In the genomic region with DNA sequence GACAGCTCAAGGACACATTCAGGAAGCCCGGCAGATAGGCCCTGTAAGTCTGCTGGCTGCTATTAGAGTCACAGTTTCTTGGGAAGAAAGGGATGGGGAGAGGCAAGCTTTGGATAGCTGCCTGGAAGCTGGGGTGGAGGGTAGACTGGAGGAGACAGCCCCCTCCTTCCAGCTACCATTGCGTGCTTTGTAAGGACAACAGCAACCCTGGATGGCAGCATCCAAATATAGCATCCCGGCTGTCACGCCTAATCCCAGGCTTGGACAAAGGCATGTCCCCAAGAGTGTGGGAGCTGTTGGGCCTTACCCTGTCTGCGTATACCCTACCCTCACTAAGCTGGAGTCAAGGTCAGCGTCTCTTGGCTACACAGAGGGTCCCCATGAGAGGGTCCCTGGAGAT, we compare ENCODE assay signal across 9 mouse cellular contexts. TPM values are rescaled to one million over a fixed set of nuclear protein-coding genes. Genes with fewer than 3 reads are reported as not detected.
DNase-seq lines count a peak whose midpoint lies in the region; ATAC-seq and TF ChIP-seq lines count a peak whose summit lies in the region.
"Had no signal": no experiment of that assay in that cellular context is flagged by ENCODE, and none has a peak within 500 bp of the region (broad histone marks: within the 10 kb centered on the region; RNA-seq: fewer than 3 reads in every experiment).

No protein-coding gene starts in this region.

- no peaks in the 10 kb centered on the region for H3K36me3 ChIP-seq in intestine, embryonic 16.5 days (ENCODE audit: control insufficient read depth, insufficient read depth, low read length)
- H3K36me3 ChIP-seq in stomach, postnatal 0 days (ENCODE audit: control insufficient read depth, insufficient read depth, low read length) = no peaks in the 10 kb centered on the region
- H3K36me3 ChIP-seq: neural tube, embryonic 12.5 days had no signal

- H3K27ac ChIP-seq in intestine, embryonic 16.5 days (ENCODE audit: low read length) = peak overlapping the region; percentile 9; the same call in 1 of the 2 replicates
- peak overlapping the region; percentile 76 for H3K27ac ChIP-seq in stomach, postnatal 0 days (replicated peaks)
- H3K27ac ChIP-seq: neural tube, embryonic 12.5 days had no signal

- no peak for ATAC-seq in intestine, embryonic 16.5 days
- ATAC-seq in stomach, postnatal 0 days (ENCODE audit: low FRiP score, low TSS enrichment) = peak; percentile 35; the same call in 1 of the 2 replicates
- ATAC-seq in granulocyte monocyte progenitor cell, adult 5-6 weeks (replicated peaks; ENCODE audit: poor library complexity, severe bottlenecking) = no peak

- TF ChIP-seq EP300 in stomach, postnatal 0 days (optimal IDR thresholded peaks at IDR 0.05) = no peak

- 0 out of 2 replicates have a peak, but pooled peaks cover 7% of the 10 kb centered on the region for H3K4me1 ChIP-seq in intestine, embryonic 16.5 days (ENCODE audit: control insufficient read depth, insufficient read depth, low read length)
- H3K4me1 ChIP-seq in stomach, postnatal 0 days (replicated peaks; ENCODE audit: control insufficient read depth, insufficient read depth) = no peaks in the 10 kb centered on the region
- H3K4me1 ChIP-seq: neural tube, embryonic 12.5 days had no signal

- no peak overlapping the region for H3K4me3 ChIP-seq in intestine, embryonic 16.5 days (ENCODE audit: low read length)
- H3K4me3 ChIP-seq in stomach, postnatal 0 days (ENCODE audit: low read depth, low read length) = no peak overlapping the region
- H3K4me3 ChIP-seq: neural tube, embryonic 12.5 days had no signal

- no peak for TF ChIP-seq CTCF in stomach, postnatal 0 days (IDR thresholded peaks at IDR 0.05; ENCODE audit: low read depth)

- H3K27me3 ChIP-seq in intestine, embryonic 16.5 days (replicated peaks; ENCODE audit: control insufficient read depth, insufficient read depth, low read length) = no peaks in the 10 kb centered on the region
- H3K27me3 ChIP-seq in stomach, postnatal 0 days (ENCODE audit: control insufficient read depth, insufficient read depth, low read length) = no peaks in the 10 kb centered on the region
- H3K27me3 ChIP-seq: neural tube, embryonic 12.5 days had no signal

- H3K9me3 ChIP-seq in intestine, embryonic 16.5 days (ENCODE audit: control insufficient read depth, low read length) = no peaks in the 10 kb centered on the region
- no peaks in the 10 kb centered on the region for H3K9me3 ChIP-seq in stomach, postnatal 0 days (ENCODE audit: control insufficient read depth, low read length)
- H3K9me3 ChIP-seq: neural tube, embryonic 12.5 days had no signal

- peak; percentile 31 for DNase-seq in cerebellum, adult 11-12 months
- DNase-seq in cerebellum, adult 8-10 months = no peak
- DNase-seq in urinary bladder, adult 2 months (ENCODE audit: low spot score) = peak; percentile 19
- no peak for DNase-seq in urinary bladder, postnatal 10 days (ENCODE audit: low spot score)
- DNase-seq in stomach, postnatal 0 days (ENCODE audit: low spot score) = no peak
- no peak for DNase-seq in thymus, postnatal 14 days

- no peak overlapping the region for H3K4me2 ChIP-seq in intestine, embryonic 16.5 days (ENCODE audit: low read depth, low read length)
- no peak overlapping the region for H3K4me2 ChIP-seq in stomach, postnatal 0 days (replicated peaks; ENCODE audit: low read depth)
- H3K4me2 ChIP-seq: neural tube, embryonic 12.5 days had no signal

- H3K9ac ChIP-seq in intestine, embryonic 16.5 days (ENCODE audit: low read depth, low read length) = no peak overlapping the region
- H3K9ac ChIP-seq in stomach, postnatal 0 days (ENCODE audit: low read length) = peak overlapping the region; percentile 5; the same call in 1 of the 2 replicates
- H3K9ac ChIP-seq: neural tube, embryonic 12.5 days had no signal

- WGBS in intestine, embryonic 16.5 days = 75% methylated on average over 6 of the region's 6 CpGs
- WGBS in stomach, postnatal 0 days = 68% methylated on average over 6 of the region's 6 CpGs

RNA-seq across cellular contexts. Expression of a gene that starts 29.7 kb away (rescaled TPM):
- 5.2 and 6.4 TPM in 2 replicates for polyA plus RNA-seq in urinary bladder, adult 2 months (2012; rRNA removed)
- 11.4 and 11.9 TPM in 2 replicates for polyA plus RNA-seq in intestine, embryonic 16.5 days (2015; fragmentation: Nextera tagmentation; extraction: Ambion mirVana)
- polyA plus RNA-seq in stomach, postnatal 0 days (2015; fragmentation: Nextera tagmentation; extraction: Ambion mirVana) = 10.5 and 11.5 TPM in 2 replicates
- total RNA-seq in granulocyte monocyte progenitor cell, adult 5-6 weeks (2014; fragmentation: Nextera tagmentation) = 160 and 199 TPM in 2 replicates
- total RNA-seq in granulocyte monocyte progenitor cell, adult 5-6 weeks (2017) = 179 and 199 TPM in 2 replicates

RNA-seq across cellular contexts. Expression of a gene that starts 40.8 kb away (rescaled TPM):
- polyA plus RNA-seq in urinary bladder, adult 2 months (2012; rRNA removed) = 54.3 and 68.9 TPM in 2 replicates
- 58.5 and 68.8 TPM in 2 replicates for polyA plus RNA-seq in intestine, embryonic 16.5 days (2015; fragmentation: Nextera tagmentation; extraction: Ambion mirVana)
- polyA plus RNA-seq in stomach, postnatal 0 days (2015; fragmentation: Nextera tagmentation; extraction: Ambion mirVana) = 56.9 and 61.7 TPM in 2 replicates
- 80.4 and 94.7 TPM in 2 replicates for total RNA-seq in granulocyte monocyte progenitor cell, adult 5-6 weeks (2014; fragmentation: Nextera tagmentation)
- total RNA-seq in granulocyte monocyte progenitor cell, adult 5-6 weeks (2017) = 40.4 and 50.5 TPM in 2 replicates

Comparison
In these comparisons a context has a peak if more than half of its experiments do, and no peak if none do; other contexts are left out.
1. DNase-seq: peak in cerebellum, adult 11-12 months (single experiment) and urinary bladder, adult 2 months (single experiment); none in cerebellum, adult 8-10 months (single experiment), urinary bladder, postnatal 10 days (single experiment), stomach, postnatal 0 days (single experiment) and thymus, postnatal 14 days (single experiment).